Mouse (Mus musculus): Measurements from ENCODE around the gene Wdr19. TPM values are rescaled to one million over a fixed set of nuclear protein-coding genes. Genes with fewer than 3 reads are reported as not detected.
A peak's percentile ranks its signal among the peaks of the same experiment; 100 is the strongest.

Wdr19 gene
- polyA plus RNA-seq (2012; rRNA removed) = 17.5 and 20.7 TPM in 2 replicates

DNA sequence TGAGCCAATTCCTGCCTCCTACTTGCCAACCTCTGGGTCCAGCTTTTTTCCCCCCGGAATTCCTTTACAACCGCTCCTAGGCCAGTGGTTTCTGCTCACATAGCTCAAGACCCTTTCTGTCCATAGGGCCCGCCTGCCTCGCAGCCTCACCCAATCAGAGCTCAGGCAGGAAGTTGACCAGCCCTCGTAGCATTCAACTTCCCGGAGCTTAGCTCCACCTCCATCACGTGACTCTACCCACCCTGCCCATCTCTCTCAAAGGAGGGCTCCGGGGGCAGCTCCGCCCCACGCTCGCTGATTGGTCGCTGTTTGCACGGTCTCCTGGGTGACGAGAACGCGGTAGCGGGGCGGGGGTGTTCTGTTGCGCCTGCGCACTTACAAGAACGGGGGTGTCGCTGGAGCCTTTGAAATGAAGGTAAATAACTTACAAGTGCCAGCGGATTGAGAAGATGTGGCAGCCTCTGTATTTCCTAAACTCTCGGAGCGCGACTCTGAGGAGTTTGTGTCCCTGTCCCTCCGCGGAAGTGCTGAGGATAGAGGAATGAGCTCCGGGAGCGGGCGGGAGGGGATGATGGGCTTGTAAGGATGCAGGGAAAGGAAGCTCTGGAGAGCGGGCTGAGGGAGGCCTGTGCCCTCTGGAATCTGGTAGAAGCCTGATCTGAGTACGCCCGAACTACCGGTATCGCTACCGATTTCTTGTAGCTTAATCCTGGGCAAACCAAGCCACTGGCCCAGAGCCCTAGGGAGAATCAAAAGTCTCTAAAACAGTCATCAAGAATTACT lies at the start of gene Wdr19:
Gene Wdr19, plus strand, starts transcription at position 351 of the 783 bp plus-strand sequence.
- DNase-seq (ENCODE audit: extremely low spot score in 1 of 2, low spot score in 1 of 2) = peak; percentile 99

GRCm38 (mm10) chr5:65149706-65150105 lies 49.8 kb upstream of the Wdr19 start:
- no peak for DNase-seq (ENCODE audit: extremely low spot score in 1 of 2, low spot score in 1 of 2)

- DNase-seq (ENCODE audit: extremely low spot score in 1 of 2, low spot score in 1 of 2) = no peak
Measured at GRCm38 (mm10) chr5:65150376-65150955, 49.0 kb upstream of the Wdr19 start.

DNA sequence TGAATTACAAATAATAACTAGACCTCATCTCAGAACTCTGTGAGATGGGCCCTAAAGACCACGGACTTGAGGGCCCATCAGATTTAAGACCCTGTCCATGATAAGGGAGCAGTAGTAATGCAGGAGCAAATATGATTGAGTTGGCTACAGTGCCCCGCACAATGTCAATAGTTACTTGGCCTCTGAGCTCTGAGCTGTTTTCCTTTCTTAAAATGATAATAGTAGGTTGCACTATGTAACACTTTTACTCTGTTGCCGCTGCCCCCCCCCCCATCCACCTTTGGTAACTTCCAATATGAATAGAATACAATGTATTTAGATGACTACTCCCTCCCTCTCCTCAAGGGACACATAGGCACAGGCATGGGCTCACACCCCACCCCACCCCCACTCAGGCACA lies 48.2 kb upstream of the Wdr19 start:
- DNase-seq (ENCODE audit: extremely low spot score in 1 of 2, low spot score in 1 of 2) = no peak

DNA sequence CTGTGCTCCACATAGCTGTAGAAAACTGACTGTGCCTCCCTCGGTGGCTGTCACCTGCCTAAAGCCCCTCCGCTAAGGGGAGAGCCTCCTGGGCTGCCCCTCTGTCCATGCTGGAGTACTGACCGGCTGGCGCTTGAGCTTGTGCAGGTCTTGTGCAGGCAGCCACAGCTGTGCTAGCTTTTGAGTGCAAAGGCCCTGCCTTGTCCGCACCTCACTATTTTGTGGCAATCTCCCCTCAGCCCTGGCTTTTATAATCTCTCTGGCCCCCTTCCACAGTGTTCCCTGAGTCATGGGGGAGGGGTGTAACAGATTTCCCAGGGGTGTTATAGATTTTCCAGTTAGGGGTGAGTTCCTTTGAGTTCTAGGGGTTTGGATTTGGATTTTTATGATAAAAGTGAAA lies 47.7 kb upstream of the Wdr19 start:
- no peak for DNase-seq (ENCODE audit: extremely low spot score in 1 of 2, low spot score in 1 of 2)

- no peak for DNase-seq (ENCODE audit: extremely low spot score in 1 of 2, low spot score in 1 of 2)
Measured at GRCm38 (mm10) chr5:65154287-65154686, 45.2 kb upstream of the Wdr19 start.

GRCm38 (mm10) chr5:65156853-65157252 lies 42.6 kb upstream of the Wdr19 start:
- no peak for DNase-seq (ENCODE audit: extremely low spot score in 1 of 2, low spot score in 1 of 2)

GRCm38 (mm10) chr5:65157412-65158381 lies 41.8 kb upstream of the Wdr19 start:
- DNase-seq (ENCODE audit: extremely low spot score in 1 of 2, low spot score in 1 of 2) = no peak

- peak in 1 of 2 experiments; percentile 35 for DNase-seq (ENCODE audit: extremely low spot score in 1 of 2, low spot score in 1 of 2)
Measured at GRCm38 (mm10) chr5:65158696-65159305, 40.7 kb upstream of the Wdr19 start.

DNA sequence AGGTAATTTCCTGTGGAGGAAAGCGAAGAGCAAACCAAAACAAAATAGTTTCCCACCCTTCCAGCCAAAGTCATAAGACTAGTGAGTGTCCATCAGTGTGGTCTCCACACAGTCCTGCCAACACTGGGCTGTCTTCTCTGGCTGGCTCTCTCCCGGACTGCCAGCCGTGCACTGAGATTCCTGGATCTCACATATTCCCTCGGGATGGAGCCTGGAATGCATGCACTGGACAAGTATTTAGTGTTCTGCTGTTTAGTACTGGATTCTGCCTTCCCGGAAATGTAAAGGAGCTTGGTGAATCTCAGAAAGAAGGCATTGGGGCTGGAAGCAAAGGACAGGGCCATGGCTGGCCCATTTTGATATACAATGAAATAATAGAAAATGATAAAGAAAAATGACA lies 36.5 kb upstream of the Wdr19 start:
- no peak for DNase-seq (ENCODE audit: extremely low spot score in 1 of 2, low spot score in 1 of 2)

- no peak for DNase-seq (ENCODE audit: extremely low spot score in 1 of 2, low spot score in 1 of 2)
Measured at GRCm38 (mm10) chr5:65163489-65164092, 35.9 kb upstream of the Wdr19 start.

DNA sequence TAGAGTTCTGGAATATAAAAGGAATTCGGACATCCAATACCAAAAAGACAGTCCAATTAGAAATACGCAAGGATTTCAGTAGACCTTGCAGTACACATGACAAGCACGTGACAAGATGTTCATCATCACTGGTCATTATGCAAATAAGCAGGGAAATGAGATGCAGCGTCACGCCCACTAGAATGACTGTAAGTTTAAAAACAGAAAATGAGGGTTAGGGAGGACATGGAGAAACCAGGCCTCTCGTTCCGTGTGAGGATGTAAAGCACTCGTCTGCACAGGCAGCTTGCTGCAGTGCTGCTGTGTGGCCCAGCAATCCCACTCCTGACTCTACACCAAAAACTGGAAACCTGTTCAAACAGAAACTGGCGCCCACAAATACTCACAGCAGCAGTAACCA lies 29.3 kb upstream of the Wdr19 start:
- no peak for DNase-seq (ENCODE audit: extremely low spot score in 1 of 2, low spot score in 1 of 2)

GRCm38 (mm10) chr5:65175035-65175917 lies 24.2 kb upstream of the Wdr19 start:
- peak; percentile 80 to 88 for DNase-seq (ENCODE audit: extremely low spot score in 1 of 2, low spot score in 1 of 2)

DNA sequence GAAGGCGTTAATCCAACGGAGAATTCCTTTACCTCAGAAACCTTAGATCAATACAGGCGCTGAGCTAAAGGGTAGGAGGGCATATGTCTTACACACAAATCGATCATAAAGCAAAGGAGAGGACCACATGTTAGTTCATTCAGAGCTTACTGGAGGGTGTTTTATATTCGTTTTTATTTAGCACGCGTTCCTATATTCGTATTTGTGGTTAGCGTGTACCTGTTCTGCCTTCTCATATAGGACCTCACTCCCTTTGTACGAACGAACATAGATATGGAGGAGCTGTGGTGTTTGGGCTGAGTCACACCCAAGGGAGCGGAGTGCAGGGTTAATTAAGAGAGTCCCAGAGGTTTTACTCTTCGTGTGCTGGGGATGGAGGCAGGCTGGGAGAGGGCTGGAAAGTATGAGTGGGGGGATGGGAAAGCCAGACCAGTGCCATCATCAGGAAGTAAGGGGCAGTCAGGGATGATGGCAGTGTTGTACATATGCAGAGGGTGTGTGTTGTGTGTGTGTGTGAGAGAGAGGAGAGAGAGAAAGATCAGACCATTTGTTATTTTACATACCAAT lies 23.5 kb upstream of the Wdr19 start:
- no peak for DNase-seq (ENCODE audit: extremely low spot score in 1 of 2, low spot score in 1 of 2)

- DNase-seq (ENCODE audit: extremely low spot score in 1 of 2, low spot score in 1 of 2) = peak in 1 of 2 experiments; percentile 26
Measured at GRCm38 (mm10) chr5:65177026-65177514, 22.4 kb upstream of the Wdr19 start.

- DNase-seq (ENCODE audit: extremely low spot score in 1 of 2, low spot score in 1 of 2) = peak in 1 of 2 experiments; percentile 20
Measured at GRCm38 (mm10) chr5:65178477-65178876, 21.0 kb upstream of the Wdr19 start.

GRCm38 (mm10) chr5:65181160-65181793 lies 18.2 kb upstream of the Wdr19 start:
- no peak for DNase-seq (ENCODE audit: extremely low spot score in 1 of 2, low spot score in 1 of 2)

DNA sequence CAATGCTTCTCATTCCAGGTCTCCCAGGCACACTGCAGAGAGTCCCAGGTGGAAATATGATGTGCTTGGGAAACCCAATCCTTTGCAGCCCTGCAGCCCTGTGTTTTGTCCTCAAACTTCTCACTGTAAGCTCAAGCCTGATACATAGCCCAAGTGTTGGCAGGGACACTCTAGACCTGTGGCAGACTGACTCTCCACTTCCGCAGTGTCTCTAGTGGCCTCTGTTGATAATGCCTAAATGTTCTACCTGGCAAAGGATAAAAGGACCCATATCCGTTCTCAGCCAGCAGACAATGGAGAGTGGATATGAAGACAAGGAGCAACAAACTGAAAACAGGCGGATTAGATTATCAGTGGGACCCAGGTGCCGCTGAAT lies 17.7 kb upstream of the Wdr19 start:
- DNase-seq (ENCODE audit: extremely low spot score in 1 of 2, low spot score in 1 of 2) = no peak
